Mouse (Mus musculus) lung, postnatal 0 days (tissue): Measurements from ENCODE around the gene Adora2a. TPM values are rescaled to one million over a fixed set of nuclear protein-coding genes. Genes with fewer than 3 reads are reported as not detected.
"Not testable (repeated sequence)": the region's sequence is repeated elsewhere in the genome, so short reads cannot be mapped to it uniquely, and the experiment has no call there.

Source experiments
- ATAC-seq: fragments of 200-750 bp; cut with Nextera tagmentation; 2 replicates; pipeline ENCODE4 v1.8.0; 2017; ENCODE audit warnings: moderate library complexity
- DNase-seq: peaks from one replicate; pipeline ENCODE4 v3.0.0-alpha.2; 2016; ENCODE audit warnings: low spot score
- H3K27ac ChIP-seq: fragments of 300-500 bp; sonication (generic); 2 replicates; pipeline ENCODE4 v1.5.1; 2014; ENCODE audit warnings: antibody characterized with exemption, mild to moderate bottlenecking, low read length, mixed read lengths
- H3K27me3 ChIP-seq: fragments of 300-500 bp; sonication (generic); replicated peaks from 2 replicates; pipeline ENCODE4 v1.6.1; 2014; ENCODE audit warnings: low read length, mixed read lengths; ENCODE audit not compliant: insufficient read depth
- H3K36me3 ChIP-seq: fragments of 300-500 bp; sonication (generic); 2 replicates; pipeline ENCODE4 v1.6.1; 2014; ENCODE audit warnings: low read length, mixed read lengths; ENCODE audit not compliant: insufficient read depth
- H3K4me1 ChIP-seq: fragments of 300-500 bp; sonication (generic); 2 replicates; pipeline ENCODE4 v1.6.1; 2014; ENCODE audit warnings: antibody characterized with exemption, low read depth, low read length, mixed read lengths; ENCODE audit not compliant: insufficient read depth
- H3K4me2 ChIP-seq: fragments of 300-500 bp; sonication (generic); replicated peaks from 2 replicates; pipeline ENCODE4 v1.6.1; 2014; ENCODE audit warnings: low read depth, mild to moderate bottlenecking, low read length, moderate library complexity, mixed read lengths
- H3K4me3 ChIP-seq: fragments of 300-500 bp; sonication (generic); 2 replicates; pipeline ENCODE4 v1.5.1; 2014; ENCODE audit warnings: low read depth, low read length
- H3K9ac ChIP-seq: fragments of 300-500 bp; sonication (generic); replicated peaks from 2 replicates; pipeline ENCODE4 v1.6.1; 2014; ENCODE audit warnings: low read depth, mild to moderate bottlenecking
- H3K9me3 ChIP-seq: fragments of 300-500 bp; sonication (generic); 2 replicates; pipeline ENCODE4 v1.6.1; 2016; ENCODE audit warnings: low read length, mixed read lengths
- CTCF ChIP-seq: IDR thresholded peaks from 2 replicates; pipeline ENCODE4 v1.5.1; 2016; ENCODE audit warnings: antibody characterized with exemption, mild to moderate bottlenecking
- EP300 ChIP-seq: IDR thresholded peaks from 2 replicates; pipeline ENCODE4 v1.6.1; 2016; ENCODE audit warnings: antibody characterized with exemption, mild to moderate bottlenecking, control low read depth
- WGBS: fragments of 180-500 bp; shearing (Covaris S2); extraction: QIAGEN DNeasy Blood & Tissue Kit; methylation state at CpG from one replicate; pipeline ENCODE4 v1.1.7; 2014; 5-methylcytosine and 5-hydroxymethylcytosine counted together
- polyA plus RNA-seq: library from polyadenylated mRNA; unstranded; fragments of >200 nt; fragmentation: Nextera tagmentation; extraction: Ambion mirVana; gene quantifications from 2 replicates; pipeline ENCODE4 v1.2.1, GENCODE M21; 2015

The Adora2a gene
- polyA plus RNA-seq, 1 experiment from 2014 or later, result 4.3 TPM

DNA sequence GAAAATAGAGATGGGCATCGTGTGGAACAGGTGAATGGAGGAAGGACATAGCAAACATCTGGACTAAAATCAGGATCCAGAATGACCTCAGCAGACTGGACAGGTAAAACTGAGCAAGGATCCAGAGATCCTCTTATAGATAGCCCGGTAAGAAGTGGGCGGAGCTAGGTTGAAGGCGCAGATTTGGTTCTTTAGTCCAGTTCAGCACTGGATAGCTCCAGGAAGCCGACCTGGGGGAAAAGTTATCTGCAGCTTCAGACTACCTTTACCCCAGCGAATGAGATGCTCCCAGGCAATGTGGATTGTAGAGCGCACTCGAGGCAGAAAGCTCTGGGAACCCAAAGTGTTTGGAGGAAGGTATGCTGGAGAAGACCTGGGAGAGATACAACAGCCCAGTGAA, 25.3 kb downstream of the Adora2a start:
- Histone ChIP-seq H3K4me1 (no peaks in the 10 kb centered on the region), H3K9me3 (no peaks in the 10 kb centered on the region), H3K4me2 (no peak overlapping the region), H3K9ac (no peak overlapping the region), H3K36me3 (no peaks in the 10 kb centered on the region; the same call in 1 of the 2 replicates), H3K4me3 (no peak overlapping the region), H3K27ac (no peak overlapping the region), H3K27me3 (no peaks in the 10 kb centered on the region)
- WGBS, result 29% methylated on average over 8 of the region's 8 CpGs
- ATAC-seq, result no peak
- TF ChIP-seq CTCF (no peak), EP300 (no peak)
- peak; percentile 39 for DNase-seq

DNA sequence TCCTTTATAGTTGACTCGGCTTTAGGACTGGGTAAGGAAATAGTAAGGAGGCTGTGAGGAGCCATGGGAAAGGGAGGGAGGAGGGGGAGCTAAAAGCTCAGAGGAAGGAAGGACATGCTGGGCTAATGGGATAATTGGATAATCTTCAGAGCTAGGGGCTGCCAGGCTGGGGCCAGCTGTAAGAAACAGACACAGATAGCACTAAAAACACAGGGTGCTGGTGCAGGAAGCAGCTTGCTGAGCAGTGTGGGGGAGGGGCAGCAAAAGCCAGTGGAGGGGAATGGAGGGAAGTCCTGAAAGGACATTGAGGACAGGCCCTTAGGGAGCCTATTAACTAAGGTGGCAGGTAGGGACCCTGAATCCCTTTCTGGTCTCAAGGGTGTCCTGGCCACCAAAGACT, 27.9 kb downstream of the Adora2a start:
- H3K36me3 ChIP-seq, ATAC-seq, DNase-seq, H3K4me1 ChIP-seq, H3K4me3 ChIP-seq, H3K9ac ChIP-seq, H3K9me3 ChIP-seq, H3K27ac ChIP-seq, H3K27me3 ChIP-seq, H3K4me2 ChIP-seq: not testable (repeated sequence)
- 58% methylated on average over 1 of the region's 1 CpGs for WGBS

DNA sequence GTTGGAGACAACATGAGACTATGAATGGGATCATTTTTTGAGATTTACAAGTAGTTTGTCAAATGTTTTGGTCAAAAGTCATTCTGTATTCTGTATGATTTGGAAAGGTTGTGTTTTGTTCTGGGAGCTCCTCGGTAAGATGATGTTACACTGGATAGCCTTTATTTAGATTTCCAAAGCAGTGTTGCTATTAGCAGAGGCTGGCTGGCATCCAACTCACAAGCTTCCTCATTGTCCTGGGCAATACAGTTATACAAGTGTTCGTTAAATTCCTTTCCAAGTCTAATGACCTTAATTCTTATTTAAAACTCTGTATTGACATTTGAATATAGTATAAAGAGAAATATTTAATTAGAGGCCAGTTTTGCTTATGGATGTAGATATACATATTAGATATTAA, 28.6 kb downstream of the Adora2a start:
- Histone ChIP-seq H3K9ac (no peak overlapping the region), H3K27me3 (no peaks in the 10 kb centered on the region), H3K9me3 (no peaks in the 10 kb centered on the region), H3K4me3 (no peak overlapping the region), H3K4me2 (no peak overlapping the region), H3K4me1 (no peaks in the 10 kb centered on the region), H3K36me3 (no peaks in the 10 kb centered on the region; the same call in 1 of the 2 replicates), H3K27ac (no peak overlapping the region)
- DNase-seq (peak; percentile 45), ATAC-seq (no peak)
- no peak for TF ChIP-seq EP300
- no peak for TF ChIP-seq CTCF
- 30% methylated on average over 2 of the region's 2 CpGs for WGBS

DNA sequence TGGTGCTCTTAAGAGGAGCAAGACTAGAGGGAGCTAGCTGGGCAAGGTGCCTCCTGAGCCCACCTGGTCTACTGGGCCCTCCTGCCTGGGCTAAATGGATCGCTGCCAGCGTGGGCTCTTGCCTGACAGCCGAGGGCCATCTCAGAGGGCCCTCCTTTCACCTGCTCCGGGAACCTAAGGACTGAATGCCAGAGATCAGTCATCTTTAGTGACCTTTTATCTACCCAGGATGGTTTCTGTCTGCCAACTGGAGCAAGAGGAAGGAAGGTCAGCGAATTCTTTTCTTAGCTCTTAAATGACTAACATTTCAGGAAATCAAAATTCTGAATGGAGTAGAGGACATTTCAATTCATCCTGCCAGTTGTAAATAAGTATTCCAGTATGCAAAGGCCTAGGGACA, 33.9 kb downstream of the Adora2a start:
- no peaks in the 10 kb centered on the region; the same call in 1 of the 2 replicates for H3K36me3 ChIP-seq
- TF ChIP-seq EP300, result no peak
- TF ChIP-seq CTCF, result no peak
- no peak for DNase-seq
- no peak for ATAC-seq
- H3K27ac ChIP-seq, result no peak overlapping the region
- no peak overlapping the region for H3K4me2 ChIP-seq
- no peaks in the 10 kb centered on the region for H3K9me3 ChIP-seq
- H3K27me3 ChIP-seq, result no peaks in the 10 kb centered on the region
- no peak overlapping the region for H3K9ac ChIP-seq
- no peak overlapping the region for H3K4me3 ChIP-seq
- WGBS, result 66% methylated on average over 5 of the region's 5 CpGs
- H3K4me1 ChIP-seq, result no peaks in the 10 kb centered on the region

DNA sequence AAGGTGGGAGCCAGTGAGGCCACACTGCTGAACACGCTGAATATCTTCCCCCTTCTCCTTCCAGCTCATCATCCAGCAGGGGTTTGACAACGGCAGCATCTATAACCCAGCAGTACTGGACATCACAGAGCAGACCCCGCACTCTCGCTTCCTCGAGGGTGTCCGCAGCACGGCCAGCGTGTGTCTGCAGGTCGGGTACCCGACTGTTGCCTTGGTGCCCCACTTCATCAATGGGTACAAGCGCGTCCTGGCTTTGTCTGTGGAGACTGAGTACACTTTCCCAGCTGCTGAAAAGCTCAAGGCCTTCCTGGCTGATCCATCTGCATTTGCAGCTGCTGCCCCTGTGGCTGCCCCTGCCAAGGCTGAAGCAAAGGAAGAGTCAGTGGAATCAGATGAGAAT, 35.9 kb downstream of the Adora2a start:
- Histone ChIP-seq H3K4me3 (no peak overlapping the region), H3K9ac (no peak overlapping the region), H3K9me3 (no peaks in the 10 kb centered on the region), H3K27ac (no peak overlapping the region), H3K4me1 (no peaks in the 10 kb centered on the region), H3K36me3 (no peaks in the 10 kb centered on the region), H3K4me2 (no peak overlapping the region), H3K27me3 (no peaks in the 10 kb centered on the region)
- no peak for ATAC-seq
- no peak for DNase-seq
- WGBS, result 93% methylated on average over 12 of the region's 12 CpGs
- TF ChIP-seq CTCF (no peak), EP300 (no peak)

DNA sequence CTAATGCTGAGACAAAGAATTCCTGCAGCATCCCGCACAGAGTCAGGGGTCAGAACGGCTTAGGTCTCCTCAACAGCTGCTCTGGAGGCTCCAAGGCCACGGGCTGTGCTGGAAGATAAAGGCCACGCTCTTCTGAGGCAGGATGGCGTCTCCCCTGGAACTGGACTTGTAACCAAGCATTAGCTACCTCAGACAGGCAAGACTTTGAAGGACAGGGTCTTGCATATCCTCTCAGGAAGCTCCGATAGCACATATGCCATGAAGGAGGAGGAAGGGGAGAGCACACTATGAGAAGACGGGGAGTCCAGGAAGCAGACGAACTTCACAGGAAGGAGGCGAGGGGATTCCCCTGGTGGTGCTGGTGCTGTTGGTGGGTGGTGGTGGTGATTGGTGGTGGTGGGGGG, 37.2 kb downstream of the Adora2a start:
- not testable (repeated sequence) for H3K4me2 ChIP-seq, H3K9me3 ChIP-seq, H3K9ac ChIP-seq, H3K27me3 ChIP-seq, H3K27ac ChIP-seq, H3K4me1 ChIP-seq, H3K36me3 ChIP-seq, H3K4me3 ChIP-seq
- ATAC-seq, result peak; percentile 44
- peak; percentile 8 for DNase-seq
- WGBS, result 48% methylated on average over 5 of the region's 9 CpGs

DNA sequence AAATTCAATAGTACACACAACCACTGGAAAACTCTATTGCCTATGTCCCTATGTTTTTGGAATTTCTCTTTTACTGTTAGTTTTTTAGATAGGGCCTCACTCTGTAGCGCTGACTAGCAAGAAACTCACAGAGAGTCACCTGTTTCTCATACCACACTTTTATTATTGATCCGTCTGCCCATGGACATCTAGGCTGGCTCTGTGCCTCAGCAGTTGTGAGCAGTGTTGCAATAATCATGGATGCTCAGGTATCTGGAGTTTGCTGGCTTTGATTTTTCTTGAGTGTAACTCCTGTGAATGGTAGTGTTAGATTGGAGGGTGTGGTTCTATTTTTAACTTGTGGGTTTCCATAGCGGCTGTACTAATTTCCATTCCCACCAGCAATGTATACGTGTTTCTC, 38.7 kb downstream of the Adora2a start:
- no peak overlapping the region for H3K4me3 ChIP-seq
- no peak overlapping the region for H3K27ac ChIP-seq
- no peak overlapping the region for H3K9ac ChIP-seq
- WGBS, result 66% methylated on average over 4 of the region's 4 CpGs
- H3K36me3 ChIP-seq, result no peaks in the 10 kb centered on the region
- H3K4me2 ChIP-seq, result no peak overlapping the region
- no peaks in the 10 kb centered on the region for H3K27me3 ChIP-seq
- no peak for TF ChIP-seq CTCF
- no peak for TF ChIP-seq EP300
- DNase-seq, result no peak
- H3K4me1 ChIP-seq, result no peaks in the 10 kb centered on the region
- H3K9me3 ChIP-seq, result no peaks in the 10 kb centered on the region
- no peak for ATAC-seq
